Mouse (Mus musculus) hindbrain, embryonic 11.5 days (tissue): ENCODE measurements around the gene Rela. TPM values are rescaled to one million over a fixed set of nuclear protein-coding genes. Genes with fewer than 3 reads are reported as not detected.

Experiments used
- ATAC-seq: fragments of 200-750 bp; cut with Nextera tagmentation; 2 replicates; pipeline ENCODE4 v1.8.0; 2017; ENCODE audit warnings: mild to moderate bottlenecking, moderate TSS enrichment, moderate library complexity; ENCODE audit not compliant: low FRiP score
- DNase-seq: peaks from one replicate; pipeline ENCODE4 v3.0.0-alpha.2; 2015; ENCODE audit warnings: low spot score
- H3K27ac ChIP-seq: fragments of 300-500 bp; sonication (generic); 2 replicates; pipeline ENCODE4 v1.5.1; 2014; ENCODE audit warnings: mild to moderate bottlenecking, low read depth, low read length
- H3K27me3 ChIP-seq: fragments of 300-500 bp; sonication (generic); 2 replicates; pipeline ENCODE4 v1.6.1; 2014; ENCODE audit warnings: mild to moderate bottlenecking, low read length, moderate library complexity, mixed read lengths; ENCODE audit not compliant: control insufficient read depth, insufficient read depth
- H3K36me3 ChIP-seq: fragments of 300-500 bp; sonication (generic); 2 replicates; pipeline ENCODE4 v1.6.1; 2014; ENCODE audit warnings: mild to moderate bottlenecking, low read length, moderate library complexity, mixed read lengths; ENCODE audit not compliant: control insufficient read depth, insufficient read depth
- H3K4me1 ChIP-seq: fragments of 300-500 bp; sonication (generic); replicated peaks from 2 replicates; pipeline ENCODE4 v1.6.1; 2014; ENCODE audit warnings: low read length, mixed read lengths; ENCODE audit not compliant: control insufficient read depth, insufficient read depth
- H3K4me2 ChIP-seq: fragments of 300-500 bp; sonication (generic); replicated peaks from 2 replicates; pipeline ENCODE4 v1.6.1; 2014; ENCODE audit warnings: mild to moderate bottlenecking, low read depth, low read length
- H3K4me3 ChIP-seq: fragments of 300-500 bp; sonication (generic); 2 replicates; pipeline ENCODE4 v1.5.1; 2014; ENCODE audit warnings: low read depth, low read length
- H3K9ac ChIP-seq: fragments of 300-500 bp; sonication (generic); 2 replicates; pipeline ENCODE4 v1.6.1; 2014; ENCODE audit warnings: low read depth, low read length
- H3K9me3 ChIP-seq: fragments of 300-500 bp; sonication (generic); 2 replicates; pipeline ENCODE4 v1.6.1; 2016; ENCODE audit warnings: low read length; ENCODE audit not compliant: control insufficient read depth
- WGBS: fragments of 180-500 bp; shearing (Covaris S2); extraction: QIAGEN DNeasy Blood & Tissue Kit; methylation state at CpG from one replicate; pipeline ENCODE4 v1.1.7; 2014; 5-methylcytosine and 5-hydroxymethylcytosine counted together
- polyA plus RNA-seq: library from polyadenylated mRNA; unstranded; fragments of >200 nt; fragmentation: Nextera tagmentation; extraction: Ambion mirVana; gene quantifications from 2 replicates; pipeline ENCODE4 v1.2.1, GENCODE M21; 2014

Gene Rela
- 27.2 and 29.6 TPM in 2 replicates for polyA plus RNA-seq

- peak within 1 kb of the TSS; percentile 98 for H3K4me2 ChIP-seq
- under 1% methylated on average over 74 of the region's 109 CpGs for WGBS
- H3K27ac ChIP-seq = peak within 1 kb of the TSS; percentile 83
- peak within 1 kb of the TSS; percentile 94 for H3K9ac ChIP-seq
- H3K4me3 ChIP-seq = peak within 1 kb of the TSS; percentile 80
- H3K27me3 ChIP-seq = no peaks in the 10 kb centered on the region
- peak; percentile 91 for DNase-seq
- peaks cover 3% of the 10 kb centered on the region; the same call in 1 of the 2 replicates for H3K4me1 ChIP-seq
- peaks cover 5% of the 10 kb centered on the region; the same call in 1 of the 2 replicates for H3K36me3 ChIP-seq
- peak; percentile 86 for ATAC-seq
- H3K9me3 ChIP-seq = no peaks in the 10 kb centered on the region
These were observed at the start of gene Rela for GRCm38 (mm10) chr19:5637069-5638047. Gene Rela (plus strand): TSS chr19:5637483.

GRCm38 (mm10) chr19:5589159-5589558 lies 48.1 kb upstream of the Rela start:
- Histone ChIP-seq H3K4me2 (no peak overlapping the region), H3K36me3 (no peaks in the 10 kb centered on the region), H3K4me3 (no peak overlapping the region), H3K9ac (no peak overlapping the region), H3K27ac (no peak overlapping the region), H3K9me3 (no peaks in the 10 kb centered on the region), H3K4me1 (no peaks in the 10 kb centered on the region), H3K27me3 (no peaks in the 10 kb centered on the region)
- 75% methylated on average over 9 of the region's 9 CpGs for WGBS
- ATAC-seq (no peak), DNase-seq (no peak)

GRCm38 (mm10) chr19:5591888-5592287 lies 45.4 kb upstream of the Rela start:
- ATAC-seq = no peak

GRCm38 (mm10) chr19:5599224-5599623 lies 38.1 kb upstream of the Rela start:
- 82% methylated on average over 4 of the region's 4 CpGs for WGBS
- no peak for ATAC-seq
- Histone ChIP-seq H3K27ac (no peak overlapping the region), H3K9me3 (no peaks in the 10 kb centered on the region), H3K27me3 (no peaks in the 10 kb centered on the region), H3K4me1 (no peaks in the 10 kb centered on the region; the same call in 1 of the 2 replicates), H3K9ac (no peak overlapping the region), H3K36me3 (peaks cover 5% of the 10 kb centered on the region), H3K4me3 (no peak overlapping the region), H3K4me2 (no peak overlapping the region)
- no peak for DNase-seq

More at GRCm38 (mm10) chr19:5591888-5592287, 45.4 kb upstream of the Rela start:
- no peaks in the 10 kb centered on the region for H3K4me1 ChIP-seq
- DNase-seq = no peak
- H3K36me3 ChIP-seq = no peaks in the 10 kb centered on the region
- H3K27me3 ChIP-seq = no peaks in the 10 kb centered on the region
- no peaks in the 10 kb centered on the region for H3K9me3 ChIP-seq
- H3K4me2 ChIP-seq = no peak overlapping the region
- no peak overlapping the region for H3K9ac ChIP-seq
- no peak overlapping the region for H3K27ac ChIP-seq
- WGBS = 92% methylated on average over 6 of the region's 6 CpGs
- H3K4me3 ChIP-seq = no peak overlapping the region

GRCm38 (mm10) chr19:5601752-5602541 lies 35.3 kb upstream of the Rela start, which contains the start of gene Rnaseh2c:
Gene Rnaseh2c (plus strand): TSS chr19:5601873.
- peak; percentile 84 for ATAC-seq
- under 1% methylated on average over 64 of the region's 64 CpGs for WGBS

GRCm38 (mm10) chr19:5603664-5604063 lies 33.6 kb upstream of the Rela start:
- Histone ChIP-seq H3K4me3 (no peak overlapping the region), H3K4me1 (no peaks in the 10 kb centered on the region; the same call in none of the 2 replicates), H3K9me3 (no peaks in the 10 kb centered on the region), H3K36me3 (peaks cover 9% of the 10 kb centered on the region), H3K27me3 (no peaks in the 10 kb centered on the region), H3K4me2 (no peak overlapping the region), H3K27ac (no peak overlapping the region), H3K9ac (0 out of 2 replicates have a peak overlapping the region, but pooled peaks have one; percentile 8)
- no peak for ATAC-seq
- 89% methylated on average over 7 of the region's 7 CpGs for WGBS
- DNase-seq = no peak

More at GRCm38 (mm10) chr19:5601752-5602541, 35.3 kb upstream of the Rela start, which contains the start of gene Rnaseh2c:
- Histone ChIP-seq H3K27me3 (no peaks in the 10 kb centered on the region), H3K4me3 (peak within 1 kb of the TSS; percentile 94), H3K4me1 (no peaks in the 10 kb centered on the region; the same call in 1 of the 2 replicates), H3K9ac (peak within 1 kb of the TSS; percentile 94), H3K36me3 (peaks cover 9% of the 10 kb centered on the region), H3K4me2 (peak within 1 kb of the TSS; percentile 91), H3K9me3 (no peaks in the 10 kb centered on the region), H3K27ac (peak within 1 kb of the TSS; percentile 82)
- DNase-seq = peak; percentile 81

GRCm38 (mm10) chr19:5605126-5605525 lies 32.2 kb upstream of the Rela start:
- WGBS = 91% methylated on average over 7 of the region's 7 CpGs
- H3K27ac ChIP-seq = no peak overlapping the region
- H3K4me3 ChIP-seq = no peak overlapping the region
- no peak overlapping the region for H3K4me2 ChIP-seq
- peaks cover 9% of the 10 kb centered on the region for H3K36me3 ChIP-seq
- ATAC-seq (no peak), DNase-seq (no peak)
- no peaks in the 10 kb centered on the region for H3K27me3 ChIP-seq
- H3K4me1 ChIP-seq = no peaks in the 10 kb centered on the region; the same call in none of the 2 replicates
- no peaks in the 10 kb centered on the region for H3K9me3 ChIP-seq
- no peak overlapping the region for H3K9ac ChIP-seq

- Histone ChIP-seq H3K4me1 (peaks cover 4% of the 10 kb centered on the region), H3K27me3 (no peaks in the 10 kb centered on the region), H3K9ac (no peak overlapping the region), H3K36me3 (peaks cover 9% of the 10 kb centered on the region), H3K4me3 (no peak overlapping the region), H3K27ac (no peak overlapping the region), H3K4me2 (no peak overlapping the region), H3K9me3 (no peaks in the 10 kb centered on the region)
- no peak for ATAC-seq
- 87% methylated on average over 8 of the region's 8 CpGs for WGBS
- DNase-seq = no peak
These were observed 31.1 kb upstream of the Rela start for GRCm38 (mm10) chr19:5606196-5606595.
